Mouse (Mus musculus) stomach, embryonic 14.5 days (tissue): ENCODE data around the gene BC051142. TPM values are rescaled to one million over a fixed set of nuclear protein-coding genes. Genes with fewer than 3 reads are reported as not detected.
"Not testable (repeated sequence)": the region's sequence is repeated elsewhere in the genome, so short reads cannot be mapped to it uniquely, and the experiment has no call there.

ENCODE experiments used
- ATAC-seq: fragments of 200-750 bp; cut with Nextera tagmentation; 2 replicates; pipeline ENCODE4 v1.8.0; 2017; ENCODE audit warnings: low read depth, moderate TSS enrichment; ENCODE audit not compliant: insufficient number of reproducible peaks, insufficient read depth, low FRiP score
- H3K27ac ChIP-seq: fragments of 300-500 bp; sonication (generic); 2 replicates; pipeline ENCODE4 v1.5.1; 2014; ENCODE audit warnings: mild to moderate bottlenecking, low read length, moderate library complexity, mixed read lengths
- H3K27me3 ChIP-seq: fragments of 300-500 bp; sonication (generic); 2 replicates; pipeline ENCODE4 v1.6.1; 2014; ENCODE audit warnings: low read length, control low read depth, mixed read lengths; ENCODE audit not compliant: control insufficient read depth, insufficient read depth
- H3K36me3 ChIP-seq: fragments of 300-500 bp; sonication (generic); 2 replicates; pipeline ENCODE4 v1.6.1; 2014; ENCODE audit warnings: mild to moderate bottlenecking, control low read depth, low read length, moderate library complexity, mixed read lengths; ENCODE audit not compliant: control insufficient read depth, insufficient read depth
- H3K4me1 ChIP-seq: fragments of 300-500 bp; sonication (generic); 2 replicates; pipeline ENCODE4 v1.6.1; 2014; ENCODE audit warnings: low read length, control low read depth, mixed read lengths; ENCODE audit not compliant: control insufficient read depth, insufficient read depth
- H3K4me2 ChIP-seq: fragments of 300-500 bp; sonication (generic); replicated peaks from 2 replicates; pipeline ENCODE4 v1.6.1; 2014; ENCODE audit warnings: low read depth, low read length, control low read depth
- H3K4me3 ChIP-seq: fragments of 300-500 bp; sonication (generic); 2 replicates; pipeline ENCODE4 v1.5.1; 2014; ENCODE audit warnings: low read depth, low read length, control low read depth
- H3K9ac ChIP-seq: fragments of 300-500 bp; sonication (generic); replicated peaks from 2 replicates; pipeline ENCODE4 v1.6.1; 2014; ENCODE audit warnings: low read depth, mild to moderate bottlenecking, control low read depth, low read length, moderate library complexity, mixed read lengths
- H3K9me3 ChIP-seq: fragments of 300-500 bp; sonication (generic); 2 replicates; pipeline ENCODE4 v1.6.1; 2016; ENCODE audit warnings: low read depth, low read length, control low read depth; ENCODE audit not compliant: control insufficient read depth
- WGBS: fragments of 180-500 bp; shearing (Covaris S2); extraction: QIAGEN DNeasy Blood & Tissue Kit; methylation state at CpG from one replicate; pipeline ENCODE4 v1.1.7; 2014; 5-methylcytosine and 5-hydroxymethylcytosine counted together
- polyA plus RNA-seq: library from polyadenylated mRNA; unstranded; fragments of >200 nt; fragmentation: Nextera tagmentation; extraction: Ambion mirVana; gene quantifications from 2 replicates; pipeline ENCODE4 v1.2.1, GENCODE M21; 2014

The BC051142 gene
- polyA plus RNA-seq, 1 experiment from 2014 or later, result 0.85 TPM

DNA sequence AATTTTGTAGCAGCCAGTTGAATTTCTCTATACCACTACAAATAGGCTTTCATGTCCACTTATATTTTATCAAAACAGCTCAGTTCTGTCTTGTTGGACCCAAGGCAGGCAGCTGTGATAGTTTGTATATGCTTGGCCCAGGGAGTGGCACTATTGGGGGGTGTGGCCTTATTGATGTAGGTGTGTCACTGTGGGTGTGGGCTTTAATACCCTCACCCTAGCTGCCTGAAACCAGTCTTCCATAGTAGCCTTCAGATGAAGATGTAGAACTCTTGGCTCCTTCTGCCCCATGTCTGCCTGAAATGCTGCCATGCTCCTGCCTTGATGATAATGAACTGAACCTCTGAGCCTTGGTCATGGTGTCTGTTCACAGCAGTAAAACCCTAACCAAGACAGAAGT lies 67.3 kb downstream of the BC051142 start:
- not testable (repeated sequence) for H3K9ac ChIP-seq, H3K9me3 ChIP-seq, H3K4me2 ChIP-seq, H3K4me3 ChIP-seq, H3K36me3 ChIP-seq, H3K4me1 ChIP-seq, ATAC-seq, H3K27ac ChIP-seq, H3K27me3 ChIP-seq

DNA sequence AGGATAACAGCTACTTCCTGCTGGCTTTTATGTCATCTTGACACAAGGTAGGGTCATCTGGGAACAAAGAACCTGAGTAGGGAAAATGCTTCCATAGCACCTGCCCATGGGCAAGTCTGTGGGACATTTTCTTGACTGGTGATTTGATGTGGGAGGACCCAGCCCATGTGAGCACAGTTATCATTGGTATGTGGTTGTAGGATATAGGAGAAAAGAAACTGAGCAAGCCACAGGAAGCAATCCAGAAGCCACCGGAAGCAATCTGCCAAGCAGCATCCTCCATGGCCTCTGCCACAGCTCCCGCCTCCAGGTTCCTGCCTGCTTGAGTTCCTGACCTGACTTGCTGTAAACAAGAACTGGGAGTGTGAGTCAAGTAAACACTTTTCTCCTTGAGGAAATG lies 71.9 kb downstream of the BC051142 start:
- 75% methylated on average over 2 of the region's 2 CpGs for WGBS
- Histone ChIP-seq H3K9ac (no peak overlapping the region), H3K36me3 (no peaks in the 10 kb centered on the region), H3K27ac (no peak overlapping the region), H3K4me2 (no peak overlapping the region), H3K4me1 (no peaks in the 10 kb centered on the region), H3K27me3 (no peaks in the 10 kb centered on the region), H3K9me3 (no peaks in the 10 kb centered on the region), H3K4me3 (no peak overlapping the region)
- no peak for ATAC-seq

DNA sequence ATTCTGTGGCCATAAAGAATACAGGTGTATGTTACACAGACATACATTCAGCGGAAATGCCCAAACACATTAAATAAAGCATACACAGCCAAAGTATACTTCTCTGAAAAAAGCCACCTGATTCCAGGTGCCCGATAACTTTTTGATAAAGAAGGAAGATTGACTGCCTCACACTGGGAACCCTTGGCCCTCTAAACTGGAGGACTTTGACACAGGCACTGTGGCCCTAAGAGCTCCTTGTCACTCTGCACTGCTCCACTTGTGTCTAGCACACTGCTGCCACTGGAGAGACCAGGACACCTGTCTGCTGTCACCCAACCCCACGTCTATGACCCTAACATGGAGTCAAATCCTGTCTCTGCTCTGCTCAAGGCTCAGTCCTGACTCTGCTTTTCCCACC lies 76.4 kb downstream of the BC051142 start:
- H3K27me3 ChIP-seq, result no peaks in the 10 kb centered on the region
- H3K4me3 ChIP-seq, result no peak overlapping the region
- H3K9me3 ChIP-seq, result no peaks in the 10 kb centered on the region
- WGBS, result 77% methylated on average over 3 of the region's 3 CpGs
- H3K4me2 ChIP-seq, result no peak overlapping the region
- no peak overlapping the region for H3K9ac ChIP-seq
- H3K36me3 ChIP-seq, result no peaks in the 10 kb centered on the region
- ATAC-seq, result no peak
- no peak overlapping the region for H3K27ac ChIP-seq
- H3K4me1 ChIP-seq, result no peaks in the 10 kb centered on the region

DNA sequence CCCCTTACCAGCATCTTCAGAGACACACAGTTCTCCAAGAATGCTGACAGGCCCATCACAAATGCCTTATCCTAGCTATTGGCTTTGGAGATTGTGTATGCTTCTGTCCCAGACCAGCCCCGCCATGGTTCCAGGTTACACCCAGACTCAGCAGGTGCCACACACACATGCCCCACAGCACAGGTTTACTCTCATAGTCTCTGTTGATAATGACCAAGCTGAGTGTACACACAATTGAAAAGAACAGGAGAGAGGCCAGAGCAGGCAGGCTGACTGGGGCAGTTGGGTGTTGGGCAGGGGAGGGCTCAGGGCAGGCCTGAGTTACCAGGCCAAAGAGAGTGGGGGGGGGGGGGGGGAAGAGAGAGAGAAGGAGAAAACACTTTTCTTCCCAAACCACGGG lies 77.8 kb downstream of the BC051142 start:
- H3K9me3 ChIP-seq, result no peaks in the 10 kb centered on the region
- H3K4me1 ChIP-seq, result no peaks in the 10 kb centered on the region
- WGBS, result 95% methylated on average over 1 of the region's 2 CpGs
- no peaks in the 10 kb centered on the region for H3K36me3 ChIP-seq
- H3K4me2 ChIP-seq, result no peak overlapping the region
- H3K9ac ChIP-seq, result no peak overlapping the region
- no peak overlapping the region for H3K27ac ChIP-seq
- ATAC-seq, result peak; percentile 74; the same call in 1 of the 2 replicates
- H3K4me3 ChIP-seq, result no peak overlapping the region
- H3K27me3 ChIP-seq, result no peaks in the 10 kb centered on the region

DNA sequence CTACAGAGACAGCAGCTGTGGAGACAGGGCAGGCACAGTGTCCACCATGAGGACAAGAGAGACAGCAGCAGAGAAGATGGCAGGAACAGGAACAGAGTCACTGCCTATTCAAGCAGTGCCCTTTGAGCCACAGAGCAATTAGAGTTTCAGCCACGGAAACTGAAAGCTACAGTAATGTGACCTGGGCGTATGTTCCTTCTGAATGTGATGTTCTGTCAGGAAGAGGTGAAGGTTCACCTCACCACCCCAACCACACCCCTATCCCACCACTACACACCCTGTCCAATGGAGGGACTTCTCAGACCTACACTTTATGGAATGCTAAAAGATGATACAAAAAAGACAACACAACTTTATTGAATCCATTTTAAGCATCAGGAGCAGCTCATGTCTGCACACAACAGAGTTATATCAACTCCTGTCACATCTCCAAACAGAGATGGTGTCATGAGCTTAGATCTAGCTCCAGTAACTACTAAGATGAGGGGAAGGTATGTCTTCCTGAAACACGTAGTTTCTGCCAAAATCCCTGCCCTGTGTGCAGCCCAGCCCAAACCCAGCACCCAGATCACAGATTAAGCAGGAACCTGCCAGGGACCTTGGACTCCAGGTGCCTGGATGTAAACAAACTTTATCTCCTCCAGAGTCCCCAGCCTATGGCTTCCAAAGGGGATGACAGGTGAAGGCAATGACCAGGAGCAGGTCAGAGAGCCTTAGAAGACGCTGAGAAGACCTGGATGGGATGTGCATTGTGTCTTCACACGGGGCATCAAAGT lies 78.8 kb downstream of the BC051142 start, which contains the start of gene Btnl4:
Gene Btnl4, minus strand, starts transcription at position 81 of the 776 bp plus-strand sequence.
- not testable (repeated sequence) for H3K9ac ChIP-seq, ATAC-seq, H3K36me3 ChIP-seq, H3K27ac ChIP-seq, H3K4me2 ChIP-seq, H3K4me1 ChIP-seq, H3K9me3 ChIP-seq, H3K4me3 ChIP-seq, H3K27me3 ChIP-seq
- 72% methylated on average over 4 of the region's 5 CpGs for WGBS

DNA sequence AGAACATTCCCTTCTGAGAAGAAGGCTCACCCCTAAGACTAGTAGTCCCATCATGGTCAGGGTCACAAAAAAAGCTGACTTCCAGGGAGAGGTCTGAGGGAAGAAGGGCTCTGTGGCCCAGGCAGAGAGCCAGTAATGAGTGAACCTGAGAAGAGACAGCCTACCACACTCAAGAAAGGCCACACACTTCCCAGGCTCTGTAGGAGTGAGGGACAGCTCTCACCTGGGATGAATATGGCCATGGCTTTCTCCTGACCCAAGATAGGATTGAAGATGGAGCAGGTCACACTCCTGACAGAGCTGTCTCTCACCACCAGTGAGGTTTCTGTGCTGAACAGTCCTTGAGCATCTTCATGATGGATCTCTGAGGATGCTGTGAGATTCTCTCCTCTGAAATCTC lies 94.2 kb downstream of the BC051142 start:
- no peak for ATAC-seq
- H3K9me3 ChIP-seq, result no peaks in the 10 kb centered on the region
- H3K4me1 ChIP-seq, result no peaks in the 10 kb centered on the region
- no peaks in the 10 kb centered on the region for H3K36me3 ChIP-seq
- no peak overlapping the region for H3K4me2 ChIP-seq
- H3K27ac ChIP-seq, result no peak overlapping the region
- no peak overlapping the region for H3K9ac ChIP-seq
- H3K27me3 ChIP-seq, result no peaks in the 10 kb centered on the region
- no peak overlapping the region for H3K4me3 ChIP-seq

DNA sequence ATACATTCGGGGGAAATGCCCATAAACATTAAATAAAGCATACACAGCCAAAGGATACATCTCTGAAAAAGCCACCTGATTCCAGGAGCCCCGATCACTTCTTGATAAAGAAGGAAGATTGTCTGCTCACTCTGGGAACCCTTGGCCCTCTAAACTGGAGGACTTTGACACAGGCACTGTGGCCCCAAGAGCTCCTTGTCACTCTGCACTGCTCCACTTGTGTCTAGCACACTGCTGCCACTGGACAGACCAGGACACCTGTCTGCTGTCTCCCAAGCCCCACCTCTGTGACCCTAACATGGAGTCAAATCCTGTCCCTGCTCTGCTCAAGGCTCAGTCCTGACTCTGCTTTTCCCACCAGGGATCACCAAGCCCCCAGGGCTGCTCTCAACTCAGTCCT lies 96.5 kb downstream of the BC051142 start:
- not testable (repeated sequence) for H3K4me3 ChIP-seq, H3K27ac ChIP-seq, H3K4me2 ChIP-seq, H3K9me3 ChIP-seq, H3K4me1 ChIP-seq, H3K27me3 ChIP-seq, ATAC-seq, H3K9ac ChIP-seq, H3K36me3 ChIP-seq
- 76% methylated on average over 2 of the region's 2 CpGs for WGBS

DNA sequence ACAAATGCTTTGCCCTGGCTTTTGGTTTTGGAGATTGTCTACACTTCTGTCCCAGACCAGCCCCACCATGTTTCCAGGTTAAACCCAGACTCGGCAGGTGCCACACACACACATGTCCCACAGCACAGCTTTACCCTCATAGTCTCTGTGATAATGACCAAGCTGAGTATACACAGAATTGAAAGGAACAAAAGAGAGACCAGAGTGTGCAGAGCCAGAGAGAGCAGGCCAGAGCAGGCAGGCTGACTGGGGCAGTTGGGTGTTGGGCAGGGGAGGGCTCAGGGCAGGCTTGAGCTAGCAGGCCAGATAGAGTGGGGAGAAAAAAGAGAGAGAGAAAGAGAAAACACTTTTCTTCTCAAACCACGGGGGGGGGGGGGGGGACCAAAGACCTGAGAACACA lies 97.9 kb downstream of the BC051142 start:
- Histone ChIP-seq H3K27ac (peak overlapping the region; percentile 22; the same call in 1 of the 2 replicates), H3K36me3 (no peaks in the 10 kb centered on the region), H3K4me2 (no peak overlapping the region), H3K9ac (no peak overlapping the region), H3K4me3 (no peak overlapping the region), H3K4me1 (no peaks in the 10 kb centered on the region), H3K9me3 (no peaks in the 10 kb centered on the region), H3K27me3 (no peaks in the 10 kb centered on the region)
- 68% methylated on average over 1 of the region's 2 CpGs for WGBS
- ATAC-seq, result peak; percentile 86

DNA sequence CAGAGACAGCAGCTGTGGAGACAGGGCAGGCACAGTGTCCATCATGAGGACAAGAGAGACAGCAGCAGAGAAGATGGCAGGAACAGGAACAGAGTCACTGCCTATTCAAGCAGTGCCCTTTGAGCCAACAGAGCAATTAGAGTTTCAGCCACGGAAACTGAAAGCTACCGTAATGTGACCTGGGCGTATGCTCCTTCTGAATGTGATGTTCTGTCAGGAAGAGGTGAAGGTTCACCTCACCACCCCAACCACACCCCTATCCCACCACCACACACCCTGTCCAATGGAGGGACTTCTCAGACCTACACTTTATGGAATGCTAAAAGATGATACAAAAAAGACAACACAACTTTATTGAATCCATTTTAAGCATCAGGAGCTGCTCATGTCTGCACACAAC lies 98.7 kb downstream of the BC051142 start:
- not testable (repeated sequence) for ATAC-seq, H3K27ac ChIP-seq

More for the DNA sequence above, 98.7 kb downstream of the BC051142 start:
- H3K4me3 ChIP-seq, H3K27me3 ChIP-seq, H3K9ac ChIP-seq, H3K36me3 ChIP-seq, H3K4me2 ChIP-seq, H3K9me3 ChIP-seq, H3K4me1 ChIP-seq: not testable (repeated sequence)
- WGBS, result 60% methylated on average over 3 of the region's 3 CpGs
